Comparison of ENCODE assay signal across 19 mouse cellular contexts in genomic region chr4:93337977-93338376, GRCm38 (mm10).
"Had no signal": no experiment of that assay in that cellular context is flagged by ENCODE, and none has a peak within 500 bp of the region (broad histone marks: within the 10 kb centered on the region; RNA-seq: fewer than 3 reads in every experiment).

No protein-coding gene starts in this region.

- H3K27me3 ChIP-seq: limb, embryonic 13.5 days; lung, embryonic 15.5 days; megakaryocyte, embryonic 14.5 days; neural tube, embryonic 12.5 days; neural tube, embryonic 15.5 days had no signal

- H3K4me2 ChIP-seq: limb, embryonic 13.5 days; lung, embryonic 15.5 days; midbrain, embryonic 11.5 days; neural tube, embryonic 12.5 days; neural tube, embryonic 15.5 days had no signal

- DNase-seq: kidney, adult 2 months; kidney, postnatal 25 days; layer of hippocampus, adult 9-11 months; lung, adult 18-20 months; lung, postnatal 10 days; lung, postnatal 36 days; midbrain, embryonic 14.5 days; thymus, postnatal 25 days had no signal

- H3K27ac ChIP-seq: kidney, postnatal 0 days; layer of hippocampus, adult 2 months; limb, embryonic 10.5 days; limb, embryonic 13.5 days; lung, embryonic 15.5 days; neural tube, embryonic 12.5 days; neural tube, embryonic 15.5 days had no signal

- H3K4me3 ChIP-seq: layer of hippocampus, adult 2 months; limb, embryonic 10.5 days; limb, embryonic 13.5 days; lung, embryonic 15.5 days; megakaryocyte, embryonic 14.5 days; neural tube, embryonic 12.5 days; neural tube, embryonic 15.5 days had no signal

- H3K9ac ChIP-seq: limb, embryonic 13.5 days; lung, embryonic 15.5 days; neural tube, embryonic 12.5 days; neural tube, embryonic 15.5 days had no signal

- H3K36me3 ChIP-seq: limb, embryonic 10.5 days; limb, embryonic 13.5 days; lung, embryonic 15.5 days; neural tube, embryonic 12.5 days; neural tube, embryonic 15.5 days had no signal

- H3K4me1 ChIP-seq: limb, embryonic 13.5 days; megakaryocyte, embryonic 14.5 days; neural tube, embryonic 12.5 days had no signal

- H3K9me3 ChIP-seq: limb, embryonic 10.5 days; limb, embryonic 13.5 days; lung, embryonic 15.5 days; megakaryocyte, embryonic 14.5 days; neural tube, embryonic 12.5 days; neural tube, embryonic 15.5 days had no signal

- ATAC-seq: inflammation-experienced regulatory T-cells, adult 6 months; intestine, postnatal 0 days had no signal
